Mouse (Mus musculus): ENCODE results near the gene Tfe3.

- TF ChIP-seq CTCF (IDR thresholded peaks at IDR 0.05; ENCODE audit: low read depth) (peak; percentile 67), EP300 (IDR thresholded peaks at IDR 0.05; ENCODE audit: low read depth) (no peak)
Measured at GRCm38 (mm10) chrX:7743470-7743869, 18.9 kb upstream of the Tfe3 start.

Data from liver, embryonic 14.5 days (tissue).